Mouse (Mus musculus): ENCODE data around the gene Fbxo40. TPM values are rescaled to one million over a fixed set of nuclear protein-coding genes. Genes with fewer than 3 reads are reported as not detected.

Gene Fbxo40
- polyA plus RNA-seq (2014; fragmentation: Illumina TruSeq; extraction: RNeasy Lipid Tissue Mini Kit (QIAGEN cat#74804)), result 1.2 TPM

GRCm38 (mm10) chr16:36989999-36990625 lies at the start of gene Fbxo40:
Gene Fbxo40, minus strand, starts transcription at chr16:36990467.

GRCm38 (mm10) chr16:37011061-37011921 lies 21.0 kb upstream of the Fbxo40 start, which contains the start of gene Polq:
Gene Polq, plus strand, starts transcription at chr16:37011786.

GRCm38 (mm10) chr16:36934841-36935620 lies 55.2 kb downstream of the Fbxo40 start, which contains the start of gene Hcls1:
Gene Hcls1, plus strand, starts transcription at chr16:36934983.

Other genes starting within 250 kb of the Fbxo40 start
- 18.3 TPM for gene Slc15a2, start 205.5 kb downstream of the Fbxo40 start, polyA plus RNA-seq (2014; fragmentation: Illumina TruSeq; extraction: RNeasy Lipid Tissue Mini Kit (QIAGEN cat#74804))
- gene Iqcb1, start 162.1 kb downstream of the Fbxo40 start, polyA plus RNA-seq (2014; fragmentation: Illumina TruSeq; extraction: RNeasy Lipid Tissue Mini Kit (QIAGEN cat#74804)), result 86.2 TPM
- 1.1 TPM for gene Eaf2, start 115.5 kb downstream of the Fbxo40 start, polyA plus RNA-seq (2014; fragmentation: Illumina TruSeq; extraction: RNeasy Lipid Tissue Mini Kit (QIAGEN cat#74804))
- gene Golgb1, start 115.3 kb downstream of the Fbxo40 start, polyA plus RNA-seq (2014; fragmentation: Illumina TruSeq; extraction: RNeasy Lipid Tissue Mini Kit (QIAGEN cat#74804)), result 43.7 TPM
- 0.74 TPM for gene Hcls1, start 55.5 kb downstream of the Fbxo40 start, polyA plus RNA-seq (2014; fragmentation: Illumina TruSeq; extraction: RNeasy Lipid Tissue Mini Kit (QIAGEN cat#74804))
- gene Polq, start 21.3 kb upstream of the Fbxo40 start, polyA plus RNA-seq (2014; fragmentation: Illumina TruSeq; extraction: RNeasy Lipid Tissue Mini Kit (QIAGEN cat#74804)), result 4.7 TPM